Mouse (Mus musculus) liver, adult 2 months (tissue): ENCODE data around the gene Ldlrad3.

Experiments
- CTCF ChIP-seq: fragments of 200-500 bp; IDR thresholded peaks from 2 replicates; pipeline ENCODE4 v1.5.1; 2011; ENCODE audit warnings: low read depth, low read length, control low read depth
- POLR2A ChIP-seq: fragments of 200-500 bp; IDR thresholded peaks from 2 replicates; pipeline ENCODE4 v1.6.1; 2011; ENCODE audit warnings: low read length, control low read depth; ENCODE audit not compliant: insufficient read depth; ENCODE audit errors: extremely low read depth

DNA sequence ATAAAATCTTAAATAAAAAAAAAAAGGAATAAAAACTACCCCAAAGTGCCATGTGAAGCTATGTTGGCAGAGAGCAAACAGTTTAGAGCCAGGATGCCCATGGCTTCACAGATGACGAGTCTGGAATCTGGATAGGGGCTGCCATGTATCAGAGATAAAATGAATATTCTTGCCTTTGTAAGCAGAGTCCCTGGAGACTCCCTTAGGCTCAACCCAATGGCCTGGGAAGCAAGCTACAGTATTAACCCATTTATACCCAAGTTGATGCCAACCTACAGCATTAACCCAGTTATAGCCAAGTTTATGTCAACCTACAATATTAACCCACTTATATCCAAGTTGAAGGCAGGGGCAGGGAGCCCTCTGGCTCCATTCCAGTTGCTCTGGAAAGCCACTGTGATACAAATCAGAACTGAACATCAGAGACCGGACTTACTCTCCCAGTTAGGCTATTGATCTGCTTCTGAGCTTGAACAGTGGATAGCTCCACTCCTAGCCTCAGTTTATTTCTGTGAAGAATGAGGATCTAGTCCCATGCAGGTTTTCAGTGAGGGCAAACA is 16.1 kb upstream of the Ldlrad3 start:
- TF ChIP-seq CTCF: no peak
- no peak for TF ChIP-seq POLR2A
